Mouse (Mus musculus) midbrain, embryonic 14.5 days (tissue): ENCODE results near the gene E4f1. TPM values are rescaled to one million over a fixed set of nuclear protein-coding genes. Genes with fewer than 3 reads are reported as not detected.
"Not testable (repeated sequence)": the region's sequence is repeated elsewhere in the genome, so short reads cannot be mapped to it uniquely, and the experiment has no call there.

ENCODE experiments used
- ATAC-seq: fragments of 200-750 bp; cut with Nextera tagmentation; 2 replicates; pipeline ENCODE4 v1.8.0; 2017; ENCODE audit warnings: moderate number of reproducible peaks, moderate library complexity; ENCODE audit not compliant: low FRiP score, low TSS enrichment
- DNase-seq: peaks from one replicate; pipeline ENCODE4 v3.0.0-alpha.2; 2015
- H3K27ac ChIP-seq: fragments of 300-500 bp; sonication (generic); replicated peaks from 2 replicates; pipeline ENCODE4 v1.5.1; 2014; ENCODE audit warnings: mild to moderate bottlenecking, low read depth, low read length, moderate library complexity
- H3K27me3 ChIP-seq: fragments of 300-500 bp; sonication (generic); 2 replicates; pipeline ENCODE4 v1.6.1; 2014; ENCODE audit warnings: low read length, control low read depth, mixed read lengths; ENCODE audit not compliant: control insufficient read depth, insufficient read depth
- H3K36me3 ChIP-seq: fragments of 300-500 bp; sonication (generic); 2 replicates; pipeline ENCODE4 v1.6.1; 2014; ENCODE audit warnings: low read length, control low read depth; ENCODE audit not compliant: control insufficient read depth, insufficient read depth
- H3K4me1 ChIP-seq: fragments of 300-500 bp; sonication (generic); 2 replicates; pipeline ENCODE4 v1.6.1; 2014; ENCODE audit warnings: mild to moderate bottlenecking, antibody characterized with exemption, low read length, control low read depth; ENCODE audit not compliant: control insufficient read depth, insufficient read depth
- H3K4me2 ChIP-seq: fragments of 300-500 bp; sonication (generic); 2 replicates; pipeline ENCODE4 v1.6.1; 2014; ENCODE audit warnings: mild to moderate bottlenecking, low read length, moderate library complexity
- H3K4me3 ChIP-seq: fragments of 300-500 bp; sonication (generic); replicated peaks from 2 replicates; pipeline ENCODE4 v1.5.1; 2014; ENCODE audit warnings: low read depth, low read length
- H3K9ac ChIP-seq: fragments of 300-500 bp; sonication (generic); replicated peaks from 2 replicates; pipeline ENCODE4 v1.6.1; 2014; ENCODE audit warnings: mild to moderate bottlenecking, low read length, moderate library complexity
- H3K9me3 ChIP-seq: fragments of 300-500 bp; sonication (generic); 2 replicates; pipeline ENCODE4 v1.6.1; 2016; ENCODE audit warnings: low read length, control low read depth, mixed read lengths; ENCODE audit not compliant: control insufficient read depth
- WGBS: fragments of 180-500 bp; shearing (Covaris S2); extraction: QIAGEN DNeasy Blood & Tissue Kit; methylation state at CpG from one replicate; pipeline ENCODE4 v1.1.7; 2014; 5-methylcytosine and 5-hydroxymethylcytosine counted together
- polyA plus RNA-seq: library from polyadenylated mRNA; unstranded; fragments of >200 nt; fragmentation: Nextera tagmentation; extraction: Ambion mirVana; gene quantifications from 2 replicates; pipeline ENCODE4 v1.2.1, GENCODE M21; 2014

The E4f1 gene
- polyA plus RNA-seq, 1 experiment from 2014 or later = 22.7 TPM

- Histone ChIP-seq H3K4me2 (peak overlapping the region; percentile 99), H3K4me1 (peaks cover 19% of the 10 kb centered on the region), H3K9me3 (no peaks in the 10 kb centered on the region), H3K4me3 (peak overlapping the region; percentile 80), H3K9ac (peak overlapping the region; percentile 77), H3K36me3 (peaks cover 32% of the 10 kb centered on the region), H3K27ac (peak overlapping the region; percentile 79), H3K27me3 (no peaks in the 10 kb centered on the region)
- under 1% methylated on average over 68 of the region's 68 CpGs for WGBS
- peak; percentile 22; the same call in 1 of the 2 replicates for ATAC-seq
- no peak for DNase-seq
Observed at GRCm38 (mm10) chr17:24470701-24471527, 801 bp upstream of the E4f1 start.

DNA sequence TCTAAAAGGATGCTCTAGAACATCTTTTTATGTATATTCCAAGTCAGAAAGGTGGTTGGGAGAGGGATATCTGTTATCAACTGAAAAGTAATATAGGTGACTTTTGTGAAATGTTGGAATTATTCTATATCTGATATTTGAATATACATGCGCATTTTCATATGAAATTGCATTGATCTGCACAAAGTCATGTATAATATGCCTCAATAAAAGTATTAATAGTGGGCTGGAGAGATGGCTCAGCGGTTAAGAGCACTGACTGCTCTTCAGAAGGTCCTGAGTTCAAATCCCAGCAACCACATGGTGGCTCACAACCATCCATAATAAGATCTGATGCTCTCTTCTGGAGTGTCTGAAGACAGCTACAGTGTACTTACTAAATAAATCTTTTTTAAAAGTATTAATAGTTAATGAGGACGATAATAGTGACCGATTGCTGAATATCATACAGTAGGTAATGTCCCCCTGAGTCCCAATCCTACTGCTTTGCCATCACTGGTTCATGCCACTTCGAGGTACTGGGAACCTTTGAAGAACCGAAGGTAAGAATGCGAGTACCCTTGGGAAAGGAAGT lies 690 bp downstream of the E4f1 start:
- peaks cover 19% of the 10 kb centered on the region for H3K4me1 ChIP-seq
- DNase-seq (no peak), ATAC-seq (no peak)
- H3K27ac ChIP-seq = peak overlapping the region; percentile 83
- peaks cover 17% of the 10 kb centered on the region for H3K36me3 ChIP-seq
- H3K4me2 ChIP-seq = peak overlapping the region; percentile 99
- 20% methylated on average over 7 of the region's 7 CpGs for WGBS
- no peaks in the 10 kb centered on the region for H3K27me3 ChIP-seq
- H3K9ac ChIP-seq = peak overlapping the region; percentile 47
- peak overlapping the region; percentile 80 for H3K4me3 ChIP-seq
- H3K9me3 ChIP-seq = no peaks in the 10 kb centered on the region

GRCm38 (mm10) chr17:24468636-24469246 lies 1.4 kb downstream of the E4f1 start:
- no peaks in the 10 kb centered on the region for H3K9me3 ChIP-seq
- H3K36me3 ChIP-seq = peaks cover 10% of the 10 kb centered on the region
- no peak overlapping the region for H3K9ac ChIP-seq
- H3K4me3 ChIP-seq = no peak overlapping the region
- peaks cover 19% of the 10 kb centered on the region for H3K4me1 ChIP-seq
- DNase-seq (no peak), ATAC-seq (no peak)
- no peaks in the 10 kb centered on the region for H3K27me3 ChIP-seq
- no peak overlapping the region for H3K4me2 ChIP-seq
- 95% methylated on average over 5 of the region's 5 CpGs for WGBS
- H3K27ac ChIP-seq = no peak overlapping the region

GRCm38 (mm10) chr17:24463374-24464133 lies 6.6 kb downstream of the E4f1 start:
- 64% methylated on average over 6 of the region's 6 CpGs for WGBS
- Histone ChIP-seq H3K9me3 (no peaks in the 10 kb centered on the region), H3K36me3 (no peaks in the 10 kb centered on the region), H3K9ac (no peak overlapping the region), H3K27ac (no peak overlapping the region), H3K27me3 (no peaks in the 10 kb centered on the region), H3K4me3 (no peak overlapping the region), H3K4me2 (no peak overlapping the region), H3K4me1 (no peaks in the 10 kb centered on the region)
- DNase-seq = no peak
- no peak for ATAC-seq

DNA sequence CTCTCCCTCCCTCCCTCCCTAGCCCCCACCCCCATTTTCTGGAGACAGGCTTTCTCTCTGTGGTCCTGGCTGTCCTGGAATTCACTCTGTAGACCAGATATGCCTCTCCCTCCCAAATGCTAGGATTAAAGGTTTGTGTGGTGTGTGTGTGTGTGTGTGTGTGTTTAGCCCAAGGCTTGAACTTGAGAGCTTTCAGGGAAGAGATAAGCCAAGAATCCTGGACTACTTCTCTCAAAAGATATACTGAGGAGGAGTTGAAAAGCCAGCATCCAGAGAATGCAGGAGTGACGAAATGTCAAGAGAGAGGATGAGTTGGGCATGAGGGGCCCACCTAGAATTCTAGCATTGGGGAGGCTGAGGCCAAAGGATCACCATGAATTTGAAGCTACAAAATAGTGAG lies 7.2 kb downstream of the E4f1 start:
- WGBS = 94% methylated on average over 1 of the region's 1 CpGs
- no peak for DNase-seq
- Histone ChIP-seq H3K27ac (no peak overlapping the region), H3K4me1 (no peaks in the 10 kb centered on the region), H3K9ac (no peak overlapping the region), H3K36me3 (no peaks in the 10 kb centered on the region), H3K27me3 (no peaks in the 10 kb centered on the region), H3K9me3 (no peaks in the 10 kb centered on the region), H3K4me2 (no peak overlapping the region), H3K4me3 (no peak overlapping the region)
- ATAC-seq = no peak

DNA sequence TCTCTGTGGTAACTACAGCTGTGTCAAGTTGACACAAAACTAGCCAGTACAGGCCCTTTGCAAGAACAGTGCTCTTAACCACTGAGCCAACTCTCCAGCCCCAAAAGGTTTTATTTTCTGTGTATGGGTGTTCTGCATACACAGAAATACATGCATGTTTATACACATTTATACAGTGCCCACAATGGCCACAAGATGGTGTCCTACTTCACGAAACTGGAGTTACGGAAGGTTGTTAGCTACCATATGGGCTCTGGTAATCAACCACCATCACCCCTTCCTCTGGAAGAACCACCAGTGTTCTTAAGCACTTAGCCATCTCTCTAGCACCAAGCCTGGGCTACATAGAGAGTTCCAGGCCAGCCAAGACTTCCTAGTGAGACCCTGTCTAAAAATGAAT lies 8.5 kb downstream of the E4f1 start:
- Histone ChIP-seq H3K27me3 (no peaks in the 10 kb centered on the region), H3K9ac (no peak overlapping the region), H3K4me1 (no peaks in the 10 kb centered on the region), H3K4me3 (no peak overlapping the region), H3K9me3 (no peaks in the 10 kb centered on the region), H3K4me2 (no peak overlapping the region), H3K36me3 (no peaks in the 10 kb centered on the region), H3K27ac (no peak overlapping the region)
- DNase-seq = peak; percentile 53
- 67% methylated on average over 2 of the region's 2 CpGs for WGBS
- no peak for ATAC-seq

DNA sequence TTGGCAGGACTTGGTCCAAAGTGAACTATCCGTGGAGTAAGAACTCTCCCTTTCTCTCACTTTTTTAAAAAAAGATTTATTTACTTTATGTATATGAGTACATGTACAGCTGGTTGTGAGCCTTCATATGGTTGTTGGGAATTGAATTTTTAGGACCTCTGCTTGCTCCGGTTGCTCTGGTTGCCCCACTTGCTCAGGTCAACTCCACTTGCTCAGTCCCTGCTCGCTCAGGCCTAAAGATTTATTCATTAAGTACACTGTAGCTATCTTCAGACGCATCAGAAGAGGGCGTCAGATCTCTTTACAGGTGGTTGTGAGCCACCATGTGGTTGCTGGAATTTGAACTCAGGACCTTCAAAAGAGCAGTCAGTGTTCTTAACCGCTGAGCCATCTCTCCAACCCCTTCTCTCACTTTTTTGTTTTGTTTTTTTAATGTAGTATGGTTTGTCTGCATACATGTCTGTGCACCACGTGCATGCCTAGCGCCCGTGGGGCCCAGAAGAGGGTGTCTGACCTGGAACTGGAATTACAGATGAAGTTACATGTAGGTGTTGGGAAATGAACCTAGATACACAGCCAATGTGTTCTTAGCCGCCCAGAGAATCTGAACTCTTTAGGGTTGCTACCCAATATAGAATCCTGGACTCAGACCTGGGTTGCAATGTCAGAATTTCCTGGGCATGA lies 14.4 kb downstream of the E4f1 start:
- not testable (repeated sequence) for ATAC-seq, H3K27me3 ChIP-seq, H3K36me3 ChIP-seq, H3K9me3 ChIP-seq, H3K9ac ChIP-seq, DNase-seq, H3K27ac ChIP-seq
- Histone ChIP-seq H3K4me2 (peak overlapping the region; percentile 84), H3K4me1 (peaks cover 15% of the 10 kb centered on the region), H3K4me3 (peak overlapping the region; percentile 91)
- WGBS = 49% methylated on average over 10 of the region's 10 CpGs
